9 mouse cellular contexts compared by ENCODE assay signal in the genomic region with DNA sequence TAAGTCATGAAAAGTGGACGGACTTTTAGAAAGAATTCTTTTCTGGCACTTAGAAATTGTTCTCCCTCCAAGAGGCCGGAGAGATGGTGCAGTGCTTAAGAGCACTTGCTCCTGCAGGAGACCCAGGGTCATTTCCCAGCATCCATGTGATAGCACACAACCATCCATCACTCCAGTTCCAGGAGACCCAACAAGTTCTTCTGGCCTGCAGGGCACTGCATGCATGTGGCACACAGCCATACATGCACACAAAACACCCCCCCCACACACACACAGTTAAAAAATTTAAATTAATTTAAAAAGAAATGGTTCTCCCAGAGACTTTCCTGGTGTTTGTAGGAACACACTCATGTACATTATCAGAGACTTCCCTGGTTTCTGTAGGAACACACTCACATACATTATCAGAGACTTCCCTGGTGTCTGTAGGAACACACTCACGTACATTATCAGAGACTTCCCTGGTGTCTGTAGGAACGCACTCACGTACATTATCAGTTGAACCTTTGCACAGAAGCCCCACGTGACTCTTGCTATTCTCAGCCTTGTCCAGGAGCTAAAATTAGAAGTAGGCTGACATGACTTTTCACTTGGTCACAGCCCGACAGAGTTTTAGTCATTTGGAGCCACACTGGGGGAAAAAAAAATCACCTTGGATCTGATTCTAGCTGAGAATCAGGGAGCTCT. TPM values are rescaled to one million over a fixed set of nuclear protein-coding genes. Genes with fewer than 3 reads are reported as not detected.
DNase-seq lines count a peak whose midpoint lies in the region; ATAC-seq and TF ChIP-seq lines count a peak whose summit lies in the region.
"Had no signal": no experiment of that assay in that cellular context is flagged by ENCODE, and none has a peak within 500 bp of the region (broad histone marks: within the 10 kb centered on the region; RNA-seq: fewer than 3 reads in every experiment).

A gene (plus strand): TSS at position 566 of the 687 bp plus-strand sequence.

- peaks cover 27% of the 10 kb centered on the region for H3K36me3 ChIP-seq in heart, embryonic 13.5 days
- no peaks in the 10 kb centered on the region for H3K36me3 ChIP-seq in liver, postnatal 0 days (replicated peaks; ENCODE audit: insufficient read depth, low read length)
- no peaks in the 10 kb centered on the region for H3K36me3 ChIP-seq in midbrain, embryonic 16.5 days (ENCODE audit: control insufficient read depth, insufficient read depth, low read length)
- H3K36me3 ChIP-seq: limb, embryonic 15.5 days had no signal

- peak within 1 kb of the TSS; percentile 97 for H3K27ac ChIP-seq in heart, embryonic 13.5 days (replicated peaks)
- H3K27ac ChIP-seq in liver, postnatal 0 days (ENCODE audit: low read depth): peak within 1 kb of the TSS; percentile 71
- H3K27ac ChIP-seq in midbrain, embryonic 16.5 days (ENCODE audit: low read length): no peak within 1 kb of the TSS
- H3K27ac ChIP-seq: limb, embryonic 15.5 days had no signal

- peak within 1 kb of the TSS; percentile 62 for H3K4me2 ChIP-seq in heart, embryonic 13.5 days
- H3K4me2 ChIP-seq in liver, postnatal 0 days (ENCODE audit: low read depth, low read length): peak within 1 kb of the TSS; percentile 65
- no peak within 1 kb of the TSS for H3K4me2 ChIP-seq in midbrain, embryonic 16.5 days (ENCODE audit: low read length)
- H3K4me2 ChIP-seq: limb, embryonic 15.5 days had no signal

- no peaks in the 10 kb centered on the region for H3K27me3 ChIP-seq in heart, embryonic 13.5 days (replicated peaks)
- no peaks in the 10 kb centered on the region for H3K27me3 ChIP-seq in liver, postnatal 0 days (ENCODE audit: insufficient read depth, low read length)
- no peaks in the 10 kb centered on the region for H3K27me3 ChIP-seq in midbrain, embryonic 16.5 days (ENCODE audit: control insufficient read depth, insufficient read depth, low read depth, low read length)
- H3K27me3 ChIP-seq: limb, embryonic 15.5 days had no signal

- peaks cover 7% of the 10 kb centered on the region for H3K9me3 ChIP-seq in heart, embryonic 13.5 days
- peaks cover 5% of the 10 kb centered on the region; the same call in 1 of the 2 replicates for H3K9me3 ChIP-seq in liver, postnatal 0 days (ENCODE audit: low read length)
- no peaks in the 10 kb centered on the region for H3K9me3 ChIP-seq in midbrain, embryonic 16.5 days (replicated peaks; ENCODE audit: control insufficient read depth, low read length, poor library complexity, severe bottlenecking)
- H3K9me3 ChIP-seq: limb, embryonic 15.5 days had no signal

- ATAC-seq in heart, embryonic 13.5 days (ENCODE audit: extremely low read depth, insufficient number of reproducible peaks, low FRiP score, low TSS enrichment): peak; percentile 88
- ATAC-seq in liver, postnatal 0 days: peak; percentile 99
- ATAC-seq in midbrain, embryonic 16.5 days: no peak

- no peak for TF ChIP-seq CTCF in liver, postnatal 0 days (IDR thresholded peaks at IDR 0.05; ENCODE audit: low read depth)

- peak within 1 kb of the TSS; percentile 57 for H3K4me3 ChIP-seq in heart, embryonic 13.5 days
- H3K4me3 ChIP-seq in liver, postnatal 0 days (ENCODE audit: low read depth, low read length): peak within 1 kb of the TSS; percentile 36
- no peak within 1 kb of the TSS for H3K4me3 ChIP-seq in midbrain, embryonic 16.5 days (ENCODE audit: low read depth, low read length)
- H3K4me3 ChIP-seq: limb, embryonic 15.5 days had no signal

- peaks cover 19% of the 10 kb centered on the region for H3K4me1 ChIP-seq in heart, embryonic 13.5 days
- peaks cover 11% of the 10 kb centered on the region for H3K4me1 ChIP-seq in liver, postnatal 0 days (ENCODE audit: insufficient read depth)
- no peaks in the 10 kb centered on the region for H3K4me1 ChIP-seq in midbrain, embryonic 16.5 days (ENCODE audit: control insufficient read depth, insufficient read depth, low read length)
- H3K4me1 ChIP-seq: limb, embryonic 15.5 days had no signal

- DNase-seq in adrenal gland, postnatal 14 days: peak; percentile 34
- peak; percentile 3 for DNase-seq in embryo, embryonic 11 days
- DNase-seq in liver, postnatal 0 days: peak; percentile 47
- DNase-seq in thymus, postnatal 25 days: no peak
- DNase-seq in frontal cortex, adult 2 months (ENCODE audit: extremely low spot score in 1 of 2, low spot score in 1 of 2): no peak
- DNase-seq: right cerebral cortex, adult 18-20 months had no signal

- 12% methylated on average over 7 of the region's 7 CpGs for WGBS in heart, embryonic 13.5 days
- 27% methylated on average over 7 of the region's 7 CpGs for WGBS in liver, postnatal 0 days (ENCODE audit: insufficient replicate concordance)
- 89% methylated on average over 7 of the region's 7 CpGs for WGBS in midbrain, embryonic 16.5 days

- TF ChIP-seq EP300 in liver, postnatal 0 days (IDR thresholded peaks at IDR 0.05; ENCODE audit: low read depth): peak; percentile 95

- peak within 1 kb of the TSS; percentile 82 for H3K9ac ChIP-seq in heart, embryonic 13.5 days
- H3K9ac ChIP-seq in liver, postnatal 0 days (replicated peaks): peak within 1 kb of the TSS; percentile 63
- no peak within 1 kb of the TSS for H3K9ac ChIP-seq in midbrain, embryonic 16.5 days (ENCODE audit: low read depth, low read length)
- H3K9ac ChIP-seq: limb, embryonic 15.5 days had no signal

RNA-seq across cellular contexts. Expression of the gene that starts here (rescaled TPM):
- 4.9 and 6.8 TPM in 2 replicates for total RNA-seq in adrenal gland, postnatal 14 days (2021)
- polyA plus RNA-seq in heart, embryonic 13.5 days (2015; fragmentation: Nextera tagmentation; extraction: Ambion mirVana): 29.9 and 31.7 TPM in 2 replicates
- 1.6 and 1.9 TPM in 2 replicates for polyA plus RNA-seq in liver, postnatal 0 days (2015; fragmentation: Nextera tagmentation; extraction: Ambion mirVana)
- 0.25 and 0.38 TPM in 2 replicates for polyA plus RNA-seq in midbrain, embryonic 16.5 days (2015; fragmentation: Nextera tagmentation; extraction: Ambion mirVana)
- polyA plus RNA-seq in frontal cortex, adult 2 months (2012; rRNA removed): 0.44 and 0.66 TPM in 2 replicates

Comparison
In these comparisons a context has a peak if more than half of its experiments do, and no peak if none do; other contexts are left out.
1. RNA of the gene that starts here (polyA plus RNA-seq): 29.9 to 31.7 TPM in heart, embryonic 13.5 days; 1.6 to 1.9 TPM in liver, postnatal 0 days, 0.44 to 0.66 TPM in frontal cortex, adult 2 months and 0.25 to 0.38 TPM in midbrain, embryonic 16.5 days; every median in the first group is over 10 times any median in the second.
2. DNase-seq: peak in adrenal gland, postnatal 14 days (single experiment), embryo, embryonic 11 days (single experiment) and liver, postnatal 0 days (single experiment); none in thymus, postnatal 25 days (single experiment) and frontal cortex, adult 2 months (0 of 2).